Mouse (Mus musculus) sigmoid colon, adult 10 weeks (tissue): ENCODE measurements around the gene Faxc. TPM values are rescaled to one million over a fixed set of nuclear protein-coding genes. Genes with fewer than 3 reads are reported as not detected.

Experiments
- polyA plus RNA-seq: library from polyadenylated mRNA; stranded (reverse); fragments of 350-450 nt; fragmentation: Illumina TruSeq; extraction: RNeasy Lipid Tissue Mini Kit (QIAGEN cat#74804); gene quantifications from one replicate; pipeline ENCODE4 v1.2.3, GENCODE M21; 2014; ENCODE audit warnings: low read depth, low replicate concordance

The Faxc gene
- 7.5 TPM for polyA plus RNA-seq

GRCm38 (mm10) chr4:21930971-21931771 lies at the start of gene Faxc:
Faxc (plus strand) TSS chr4:21931329.

Other genes with a start within 250 kb of the Faxc start
- gene Prdm13, start 245.4 kb upstream of the Faxc start, polyA plus RNA-seq: not detected
- 92.3 TPM for gene Ccnc, start 203.6 kb upstream of the Faxc start, polyA plus RNA-seq
- 45.6 TPM for gene Usp45, start 164.2 kb upstream of the Faxc start, polyA plus RNA-seq
- 41.6 TPM for gene Tstd3, start 164.1 kb upstream of the Faxc start, polyA plus RNA-seq
- gene Pnisr, start 83.7 kb upstream of the Faxc start, polyA plus RNA-seq: 372 TPM
- 11.0 TPM for gene Coq3, start 51.7 kb upstream of the Faxc start, polyA plus RNA-seq